Mouse (Mus musculus): ENCODE data around the gene Arid2. TPM values are rescaled to one million over a fixed set of nuclear protein-coding genes. Genes with fewer than 3 reads are reported as not detected.

Arid2 gene
- polyA plus RNA-seq, 1 experiment from 2014 or later: 16.8 TPM

GRCm38 (mm10) chr15:96272356-96272755 is 15.0 kb upstream of the Arid2 start:
- H3K27ac ChIP-seq: no peak overlapping the region
- H3K9me3 ChIP-seq: no peaks in the 10 kb centered on the region
- no peak overlapping the region for H3K4me2 ChIP-seq (replicated peaks)
- WGBS: 82% methylated on average over 11 of the region's 11 CpGs
- no peaks in the 10 kb centered on the region for H3K27me3 ChIP-seq (replicated peaks)
- no peak overlapping the region for H3K9ac ChIP-seq
- H3K36me3 ChIP-seq: peaks cover 12% of the 10 kb centered on the region
- H3K4me1 ChIP-seq (replicated peaks): 0 out of 2 replicates have a peak, but pooled peaks cover 3% of the 10 kb centered on the region
- H3K4me3 ChIP-seq (replicated peaks): no peak overlapping the region
- no peak for ATAC-seq

GRCm38 (mm10) chr15:96274341-96274740 is 13.0 kb upstream of the Arid2 start:
- no peak overlapping the region for H3K4me3 ChIP-seq (replicated peaks)
- no peaks in the 10 kb centered on the region for H3K27me3 ChIP-seq (replicated peaks)
- WGBS: 90% methylated on average over 2 of the region's 2 CpGs
- H3K9me3 ChIP-seq: no peaks in the 10 kb centered on the region
- H3K4me2 ChIP-seq (replicated peaks): no peak overlapping the region
- H3K9ac ChIP-seq: no peak overlapping the region
- 0 out of 2 replicates have a peak, but pooled peaks cover 3% of the 10 kb centered on the region for H3K4me1 ChIP-seq (replicated peaks)
- no peak for ATAC-seq
- H3K27ac ChIP-seq: no peak overlapping the region
- H3K36me3 ChIP-seq: peaks cover 14% of the 10 kb centered on the region

DNA sequence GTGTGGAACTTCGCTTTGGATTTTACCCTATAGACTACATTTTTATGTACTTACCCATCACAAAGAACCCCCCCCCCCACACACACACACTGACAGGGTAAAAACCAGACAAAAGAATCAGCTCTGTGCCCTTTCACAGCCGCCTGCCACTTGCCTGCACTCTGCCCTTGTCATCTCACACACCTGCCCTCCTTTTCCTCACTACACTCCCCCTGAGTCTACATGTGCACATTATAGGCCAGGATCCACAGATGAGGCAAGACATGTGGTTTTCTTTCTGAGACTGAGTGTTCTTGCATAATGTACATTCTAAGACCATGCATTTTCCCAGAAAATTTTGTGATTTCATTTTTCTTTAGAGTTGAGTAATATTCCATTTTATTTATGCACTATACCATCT is 12.1 kb upstream of the Arid2 start:
- Histone ChIP-seq H3K4me2 (replicated peaks) (no peak overlapping the region), H3K27ac (no peak overlapping the region), H3K36me3 (peaks cover 17% of the 10 kb centered on the region), H3K4me3 (replicated peaks) (no peak overlapping the region), H3K27me3 (replicated peaks) (no peaks in the 10 kb centered on the region), H3K4me1 (replicated peaks) (0 out of 2 replicates have a peak, but pooled peaks cover 3% of the 10 kb centered on the region), H3K9ac (no peak overlapping the region), H3K9me3 (no peaks in the 10 kb centered on the region)
- ATAC-seq: no peak
- WGBS: 94% methylated on average over 2 of the region's 2 CpGs

DNA sequence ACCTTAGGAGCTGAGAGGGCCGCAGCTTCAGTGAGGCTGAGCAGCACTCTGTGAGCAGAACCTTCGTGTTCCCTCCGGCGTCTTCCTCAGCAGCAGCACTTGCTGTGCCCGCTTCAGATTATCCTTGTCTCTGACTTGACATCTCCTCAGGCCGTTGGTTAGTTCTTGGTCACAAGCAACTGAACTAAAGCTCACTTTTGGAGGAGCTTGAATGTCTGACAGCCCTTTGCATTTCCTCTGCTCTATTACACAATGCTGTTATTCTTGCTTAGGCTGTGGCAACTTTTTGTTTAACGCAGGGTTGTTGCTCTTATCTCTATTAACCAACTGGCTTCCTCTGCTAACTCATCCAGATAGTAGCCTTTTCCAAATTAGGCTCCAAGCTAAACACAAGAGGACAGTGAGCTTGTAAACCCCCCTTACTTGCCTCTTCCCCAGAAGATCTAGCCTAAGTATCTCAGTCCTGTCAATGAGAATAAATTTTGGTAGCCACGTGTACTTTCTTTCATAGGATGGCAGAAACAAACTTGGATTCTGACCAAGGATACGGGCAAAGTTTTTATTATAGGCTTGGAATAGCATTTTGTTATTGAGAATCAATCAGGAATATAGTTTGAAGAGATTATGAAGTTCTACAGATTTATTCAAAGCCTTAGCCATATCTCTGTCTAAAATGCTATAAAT is 11.4 kb upstream of the Arid2 start:
- WGBS: 89% methylated on average over 9 of the region's 9 CpGs
- Histone ChIP-seq H3K4me3 (replicated peaks) (no peak overlapping the region), H3K4me1 (replicated peaks) (0 out of 2 replicates have a peak, but pooled peaks cover under 1% of the 10 kb centered on the region), H3K27me3 (replicated peaks) (no peaks in the 10 kb centered on the region), H3K9ac (no peak overlapping the region), H3K36me3 (peaks cover 22% of the 10 kb centered on the region), H3K27ac (no peak overlapping the region), H3K9me3 (no peaks in the 10 kb centered on the region), H3K4me2 (replicated peaks) (no peak overlapping the region)
- no peak for ATAC-seq

DNA sequence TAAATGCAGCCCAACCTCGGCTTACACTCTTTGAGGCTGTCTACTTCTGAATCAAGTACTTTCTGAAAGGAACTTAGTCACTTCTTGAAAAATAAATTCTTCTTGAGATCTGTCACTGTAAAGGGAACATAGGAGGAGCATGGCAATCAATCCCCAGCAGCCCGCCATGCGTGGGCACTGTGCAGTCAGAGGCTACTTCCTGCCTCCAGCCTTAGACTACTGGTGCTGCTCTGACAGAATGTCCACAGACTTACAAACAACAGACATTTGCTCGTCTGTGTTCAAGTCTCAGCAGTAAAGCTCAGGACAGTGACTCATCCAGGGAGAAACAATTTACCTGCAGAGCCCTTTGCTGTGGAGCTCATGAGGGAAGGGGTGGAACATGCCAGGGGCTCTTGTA is 10.3 kb upstream of the Arid2 start:
- Histone ChIP-seq H3K9me3 (no peaks in the 10 kb centered on the region), H3K27me3 (replicated peaks) (no peaks in the 10 kb centered on the region), H3K4me1 (replicated peaks) (0 out of 2 replicates have a peak, but pooled peaks cover 5% of the 10 kb centered on the region), H3K36me3 (peaks cover 22% of the 10 kb centered on the region), H3K27ac (no peak overlapping the region), H3K9ac (no peak overlapping the region), H3K4me2 (replicated peaks) (no peak overlapping the region), H3K4me3 (replicated peaks) (no peak overlapping the region)
- ATAC-seq: no peak
- 82% methylated on average over 4 of the region's 4 CpGs for WGBS

DNA sequence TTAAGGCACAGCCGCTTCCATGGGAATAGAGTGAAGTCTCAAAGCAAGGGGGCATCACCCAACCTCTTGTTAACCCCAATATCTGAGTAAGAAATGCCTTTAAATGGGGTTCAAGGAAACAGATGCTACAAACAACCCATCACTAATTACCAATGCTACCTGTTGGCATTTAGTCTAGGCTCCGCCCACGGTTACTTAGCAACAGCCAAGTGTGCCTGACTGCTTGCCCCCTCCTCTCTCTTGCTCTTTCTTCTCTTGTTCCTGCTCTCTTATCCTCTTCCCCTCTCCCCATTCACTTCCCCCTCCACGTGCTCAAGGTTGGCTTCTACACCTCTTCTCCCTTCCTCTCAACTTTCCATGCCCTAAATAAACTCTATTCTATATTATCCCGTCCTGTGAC is 6.1 kb upstream of the Arid2 start:
- no peak overlapping the region for H3K9ac ChIP-seq
- no peak overlapping the region for H3K4me2 ChIP-seq (replicated peaks)
- H3K4me1 ChIP-seq (replicated peaks): peaks cover 13% of the 10 kb centered on the region
- H3K27me3 ChIP-seq (replicated peaks): no peaks in the 10 kb centered on the region
- H3K9me3 ChIP-seq: no peaks in the 10 kb centered on the region
- peaks cover 19% of the 10 kb centered on the region; the same call in 1 of the 2 replicates for H3K36me3 ChIP-seq
- 85% methylated on average over 5 of the region's 5 CpGs for WGBS
- H3K4me3 ChIP-seq (replicated peaks): no peak overlapping the region
- no peak overlapping the region for H3K27ac ChIP-seq
- ATAC-seq: no peak

DNA sequence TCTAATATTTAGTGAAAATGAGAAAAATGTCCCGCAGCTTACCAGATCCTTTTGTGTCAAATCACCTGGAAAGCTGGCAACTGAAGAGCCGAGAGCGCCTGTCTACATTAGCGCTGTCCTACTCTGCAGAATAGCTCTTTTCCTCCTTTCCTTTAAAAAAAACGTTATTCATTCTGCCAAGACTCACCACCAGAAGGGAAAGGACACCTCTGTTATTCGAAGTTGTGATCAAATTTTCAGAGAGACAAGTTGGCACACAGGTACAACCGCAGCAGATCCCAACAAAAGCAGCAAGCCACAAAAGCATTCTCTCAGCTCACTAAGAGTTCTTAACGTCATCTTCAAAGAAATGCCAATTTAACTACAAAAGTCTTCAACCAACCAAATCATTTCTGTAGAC is 4.2 kb upstream of the Arid2 start:
- Histone ChIP-seq H3K27me3 (replicated peaks) (no peaks in the 10 kb centered on the region), H3K36me3 (peaks cover 15% of the 10 kb centered on the region; the same call in 1 of the 2 replicates), H3K4me2 (replicated peaks) (peak overlapping the region; percentile 82), H3K4me3 (replicated peaks) (no peak overlapping the region), H3K4me1 (replicated peaks) (peaks cover 13% of the 10 kb centered on the region), H3K9ac (no peak overlapping the region), H3K27ac (no peak overlapping the region), H3K9me3 (no peaks in the 10 kb centered on the region)
- 67% methylated on average over 8 of the region's 8 CpGs for whole genome bisulfite sequencing
- ATAC-seq: no peak

DNA sequence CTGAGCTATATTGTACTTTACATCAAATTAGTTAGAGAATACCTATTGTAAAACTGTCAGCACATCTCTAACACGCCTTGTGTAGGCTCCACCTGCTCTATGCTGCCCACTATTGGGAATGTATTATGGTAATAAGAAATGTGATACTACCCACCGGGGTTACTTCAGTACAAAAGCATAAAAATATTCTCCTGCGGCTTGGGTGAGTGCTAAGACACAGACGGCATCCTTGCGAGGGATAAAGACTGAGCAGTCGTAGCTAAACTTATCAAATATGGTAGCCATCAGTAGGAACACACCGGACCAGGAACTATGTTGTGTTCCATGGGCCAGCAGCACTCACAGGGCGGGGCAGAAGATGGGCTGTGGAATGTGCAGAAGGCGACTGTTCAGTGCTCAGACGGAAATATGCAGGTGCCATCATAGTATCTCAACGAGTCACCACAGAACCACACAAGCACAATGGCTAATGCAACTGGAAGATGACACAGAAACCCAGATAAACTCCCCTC is 3.3 kb upstream of the Arid2 start:
- Histone ChIP-seq H3K36me3 (peaks cover 8% of the 10 kb centered on the region; the same call in 1 of the 2 replicates), H3K4me2 (replicated peaks) (peak overlapping the region; percentile 82), H3K9me3 (no peaks in the 10 kb centered on the region), H3K4me3 (replicated peaks) (peak overlapping the region; percentile 84), H3K9ac (0 out of 2 replicates have a peak overlapping the region, but pooled peaks have one; percentile 97), H3K27me3 (replicated peaks) (no peaks in the 10 kb centered on the region), H3K4me1 (replicated peaks) (peaks cover 13% of the 10 kb centered on the region), H3K27ac (no peak overlapping the region; the same call in 1 of the 2 replicates)
- no peak for ATAC-seq
- WGBS: 4% methylated on average over 11 of the region's 11 CpGs

- peaks cover 8% of the 10 kb centered on the region; the same call in 1 of the 2 replicates for H3K36me3 ChIP-seq
- peak overlapping the region; percentile 82 for H3K4me2 ChIP-seq (replicated peaks)
- peaks cover 17% of the 10 kb centered on the region for H3K4me1 ChIP-seq (replicated peaks)
- under 1% methylated on average over 62 of the region's 67 CpGs for WGBS
- peak overlapping the region; percentile 84 for H3K4me3 ChIP-seq (replicated peaks)
- peak overlapping the region; percentile 97 for H3K9ac ChIP-seq
- H3K27ac ChIP-seq: peak overlapping the region; percentile 100
- peak; percentile 36 for ATAC-seq
- H3K27me3 ChIP-seq (replicated peaks): no peaks in the 10 kb centered on the region
- H3K9me3 ChIP-seq: no peaks in the 10 kb centered on the region
Measured at GRCm38 (mm10) chr15:96284711-96285322, 2.5 kb upstream of the Arid2 start.

- peak overlapping the region; percentile 82 for H3K4me2 ChIP-seq (replicated peaks)
- H3K4me3 ChIP-seq (replicated peaks): peak overlapping the region; percentile 84
- H3K27me3 ChIP-seq (replicated peaks): no peaks in the 10 kb centered on the region
- H3K9me3 ChIP-seq: no peaks in the 10 kb centered on the region
- ATAC-seq: peak; percentile 80
- under 1% methylated on average over 63 of the region's 64 CpGs for WGBS
- peak overlapping the region; percentile 100 for H3K27ac ChIP-seq
- 0 out of 2 replicates have a peak, but pooled peaks cover 3% of the 10 kb centered on the region for H3K36me3 ChIP-seq
- H3K9ac ChIP-seq: peak overlapping the region; percentile 97
- H3K4me1 ChIP-seq (replicated peaks): peaks cover 19% of the 10 kb centered on the region
Measured at GRCm38 (mm10) chr15:96285323-96286014, 1.8 kb upstream of the Arid2 start.

GRCm38 (mm10) chr15:96286015-96286934 is 1.0 kb upstream of the Arid2 start:
- Histone ChIP-seq H3K36me3 (no peaks in the 10 kb centered on the region), H3K4me1 (replicated peaks) (peaks cover 15% of the 10 kb centered on the region), H3K4me2 (replicated peaks) (peak overlapping the region; percentile 82), H3K27me3 (replicated peaks) (no peaks in the 10 kb centered on the region), H3K4me3 (replicated peaks) (peak overlapping the region; percentile 84), H3K9ac (peak overlapping the region; percentile 97), H3K27ac (peak overlapping the region; percentile 100), H3K9me3 (no peaks in the 10 kb centered on the region)
- WGBS: under 1% methylated on average over 69 of the region's 72 CpGs
- peak; percentile 76 for ATAC-seq
